Mouse (Mus musculus) kidney, postnatal 36 days (tissue): Measurements from ENCODE around the gene Tubg2.
"Not testable (repeated sequence)": the region's sequence is repeated elsewhere in the genome, so short reads cannot be mapped to it uniquely, and the experiment has no call there.

ENCODE experiments used
- DNase-seq, 2 experiments: peaks; one replicate each; pipeline ENCODE4 v3.0.0; 2021 to 2022; ENCODE audit warnings: mixed read lengths in 2 of 2

The Tubg2 gene

GRCm38 (mm10) chr11:101155728-101156371, at the start of gene Tubg2:
Gene Tubg2, plus strand, starts transcription at chr11:101155907.
- peak; percentile 53 to 72 for DNase-seq

- DNase-seq, result no peak
These were observed 46.4 kb upstream of the Tubg2 start for GRCm38 (mm10) chr11:101109351-101109750.

GRCm38 (mm10) chr11:101110708-101111107, 45.0 kb upstream of the Tubg2 start:
- DNase-seq, result no peak

GRCm38 (mm10) chr11:101111178-101111577, 44.5 kb upstream of the Tubg2 start:
- no peak for DNase-seq

- DNase-seq, result no peak
These were observed 43.5 kb upstream of the Tubg2 start for GRCm38 (mm10) chr11:101112186-101112585.

GRCm38 (mm10) chr11:101115564-101115963, 40.1 kb upstream of the Tubg2 start:
- no peak for DNase-seq

- no peak for DNase-seq
These were observed 37.6 kb upstream of the Tubg2 start for GRCm38 (mm10) chr11:101118105-101118504.

GRCm38 (mm10) chr11:101119131-101119760, 36.5 kb upstream of the Tubg2 start:
- peak in 1 of 2 experiments; percentile 30 for DNase-seq

GRCm38 (mm10) chr11:101119761-101120544, 35.8 kb upstream of the Tubg2 start, which contains the start of the genes Retreg3 and Tubg1:
Gene Retreg3, minus strand, starts transcription at chr11:101119893.
Gene Tubg1, plus strand, starts transcription at chr11:101119938.
- DNase-seq, result peak; percentile 98 to 99

- peak in 1 of 2 experiments; percentile 25 for DNase-seq
These were observed 35.0 kb upstream of the Tubg2 start for GRCm38 (mm10) chr11:101120545-101121188.

GRCm38 (mm10) chr11:101124494-101124893, 31.2 kb upstream of the Tubg2 start:
- DNase-seq, result not testable (repeated sequence)

- not testable (repeated sequence) for DNase-seq
These were observed 30.7 kb upstream of the Tubg2 start for GRCm38 (mm10) chr11:101125008-101125407.

GRCm38 (mm10) chr11:101127075-101127474, 28.6 kb upstream of the Tubg2 start:
- peak in 1 of 2 experiments; percentile 47 for DNase-seq

GRCm38 (mm10) chr11:101128996-101129577, 26.6 kb upstream of the Tubg2 start:
- no peak for DNase-seq

- DNase-seq, result peak in 1 of 2 experiments; percentile 10
These were observed 25.5 kb upstream of the Tubg2 start for GRCm38 (mm10) chr11:101130056-101130756.

GRCm38 (mm10) chr11:101131187-101131586, 24.5 kb upstream of the Tubg2 start:
- no peak for DNase-seq

- peak in 1 of 2 experiments; percentile 66 for DNase-seq
These were observed 24.0 kb upstream of the Tubg2 start for GRCm38 (mm10) chr11:101131701-101132100.

- DNase-seq, result peak in 1 of 2 experiments; percentile 66
These were observed 22.7 kb upstream of the Tubg2 start for GRCm38 (mm10) chr11:101133037-101133436.

GRCm38 (mm10) chr11:101134217-101134865, 21.4 kb upstream of the Tubg2 start:
- DNase-seq, result no peak

- DNase-seq, result no peak
These were observed 18.7 kb upstream of the Tubg2 start for GRCm38 (mm10) chr11:101137000-101137399.

GRCm38 (mm10) chr11:101138536-101139181, 17.0 kb upstream of the Tubg2 start:
- peak; percentile 76 to 80 for DNase-seq
